Mouse (Mus musculus) intestine, postnatal 0 days (tissue): Measurements from ENCODE around the gene Misp. TPM values are rescaled to one million over a fixed set of nuclear protein-coding genes. Genes with fewer than 3 reads are reported as not detected.

Source experiments
- ATAC-seq: fragments of 200-750 bp; cut with Nextera tagmentation; 2 replicates; pipeline ENCODE4 v1.8.0; 2017; ENCODE audit warnings: mild to moderate bottlenecking, moderate TSS enrichment, moderate library complexity
- H3K27ac ChIP-seq: fragments of 300-500 bp; sonication (generic); 2 replicates; pipeline ENCODE4 v1.5.1; 2014; ENCODE audit warnings: mild to moderate bottlenecking, low read depth, low read length, moderate library complexity
- H3K27me3 ChIP-seq: fragments of 300-500 bp; sonication (generic); replicated peaks from 2 replicates; pipeline ENCODE4 v1.6.1; 2014; ENCODE audit warnings: low read length, mixed read lengths; ENCODE audit not compliant: control insufficient read depth, insufficient read depth
- H3K36me3 ChIP-seq: fragments of 300-500 bp; sonication (generic); 2 replicates; pipeline ENCODE4 v1.6.1; 2014; ENCODE audit warnings: mild to moderate bottlenecking, moderate library complexity; ENCODE audit not compliant: control insufficient read depth, insufficient read depth
- H3K4me1 ChIP-seq: fragments of 300-500 bp; sonication (generic); replicated peaks from 2 replicates; pipeline ENCODE4 v1.6.1; 2014; ENCODE audit warnings: antibody characterized with exemption, low read length, mixed read lengths; ENCODE audit not compliant: control insufficient read depth, insufficient read depth
- H3K4me2 ChIP-seq: fragments of 300-500 bp; sonication (generic); replicated peaks from 2 replicates; pipeline ENCODE4 v1.6.1; 2014; ENCODE audit warnings: low read depth, mild to moderate bottlenecking, moderate library complexity
- H3K4me3 ChIP-seq: fragments of 300-500 bp; sonication (generic); 2 replicates; pipeline ENCODE4 v1.5.1; 2014; ENCODE audit warnings: low read depth, low read length
- H3K9ac ChIP-seq: fragments of 300-500 bp; sonication (generic); 2 replicates; pipeline ENCODE4 v1.6.1; 2014; ENCODE audit warnings: mild to moderate bottlenecking, low read depth, low read length
- H3K9me3 ChIP-seq: fragments of 300-500 bp; sonication (generic); 2 replicates; pipeline ENCODE4 v1.6.1; 2016; ENCODE audit warnings: mixed run types; ENCODE audit not compliant: control insufficient read depth
- CTCF ChIP-seq: sonication (generic); IDR thresholded peaks from 2 replicates; pipeline ENCODE4 v1.5.1; 2016; ENCODE audit warnings: low read depth, mild to moderate bottlenecking, control low read depth, antibody characterized with exemption, moderate library complexity
- WGBS: fragments of 180-500 bp; shearing (Covaris S2); extraction: QIAGEN DNeasy Blood & Tissue Kit; methylation state at CpG from one replicate; pipeline ENCODE4 v1.1.7; 2014; 5-methylcytosine and 5-hydroxymethylcytosine counted together
- polyA plus RNA-seq: library from polyadenylated mRNA; unstranded; fragments of >200 nt; fragmentation: Nextera tagmentation; extraction: Ambion mirVana; gene quantifications from 2 replicates; pipeline ENCODE4 v1.2.1, GENCODE M21; 2015

Gene Misp
- polyA plus RNA-seq, 1 experiment from 2014 or later, result 254 TPM

- Histone ChIP-seq H3K4me3 (no peak overlapping the region), H3K4me1 (no peaks in the 10 kb centered on the region), H3K27ac (no peak overlapping the region), H3K4me2 (no peak overlapping the region), H3K36me3 (no peaks in the 10 kb centered on the region), H3K9me3 (no peaks in the 10 kb centered on the region), H3K9ac (no peak overlapping the region), H3K27me3 (no peaks in the 10 kb centered on the region)
- TF ChIP-seq CTCF, result no peak
- 85% methylated on average over 9 of the region's 9 CpGs for WGBS
- no peak for ATAC-seq
These were observed 14.5 kb upstream of the Misp start for GRCm38 (mm10) chr10:79806331-79806730.

- Histone ChIP-seq H3K27ac (no peak overlapping the region), H3K9me3 (no peaks in the 10 kb centered on the region), H3K27me3 (no peaks in the 10 kb centered on the region), H3K36me3 (no peaks in the 10 kb centered on the region), H3K4me1 (no peaks in the 10 kb centered on the region), H3K9ac (no peak overlapping the region), H3K4me2 (no peak overlapping the region), H3K4me3 (no peak overlapping the region)
- TF ChIP-seq CTCF, result no peak
- ATAC-seq, result no peak
- WGBS, result 62% methylated on average over 10 of the region's 10 CpGs
These were observed 13.8 kb upstream of the Misp start for GRCm38 (mm10) chr10:79806972-79807371.

GRCm38 (mm10) chr10:79807826-79808225, 13.0 kb upstream of the Misp start:
- Histone ChIP-seq H3K4me1 (no peaks in the 10 kb centered on the region), H3K4me3 (no peak overlapping the region), H3K27me3 (no peaks in the 10 kb centered on the region), H3K27ac (peak overlapping the region; percentile 28; the same call in 1 of the 2 replicates), H3K9me3 (no peaks in the 10 kb centered on the region), H3K36me3 (no peaks in the 10 kb centered on the region), H3K4me2 (no peak overlapping the region), H3K9ac (no peak overlapping the region)
- 68% methylated on average over 11 of the region's 11 CpGs for WGBS
- ATAC-seq, result no peak
- TF ChIP-seq CTCF, result no peak

- Histone ChIP-seq H3K9me3 (no peaks in the 10 kb centered on the region), H3K27ac (no peak overlapping the region), H3K9ac (no peak overlapping the region), H3K4me1 (no peaks in the 10 kb centered on the region), H3K36me3 (no peaks in the 10 kb centered on the region), H3K27me3 (no peaks in the 10 kb centered on the region), H3K4me2 (no peak overlapping the region), H3K4me3 (no peak overlapping the region)
- 82% methylated on average over 11 of the region's 11 CpGs for WGBS
- TF ChIP-seq CTCF, result no peak
- no peak for ATAC-seq
These were observed 12.1 kb upstream of the Misp start for GRCm38 (mm10) chr10:79808728-79809127.

GRCm38 (mm10) chr10:79811736-79812637, 8.8 kb upstream of the Misp start:
- 30% methylated on average over 15 of the region's 15 CpGs for WGBS
- H3K27me3 ChIP-seq, result no peaks in the 10 kb centered on the region
- peaks cover 8% of the 10 kb centered on the region; the same call in 1 of the 2 replicates for H3K4me1 ChIP-seq
- H3K9me3 ChIP-seq, result no peaks in the 10 kb centered on the region
- ATAC-seq, result no peak; the same call in 1 of the 2 replicates
- H3K4me2 ChIP-seq, result no peak overlapping the region
- peak; percentile 99 for TF ChIP-seq CTCF
- no peak overlapping the region for H3K4me3 ChIP-seq
- no peaks in the 10 kb centered on the region; the same call in 1 of the 2 replicates for H3K36me3 ChIP-seq
- no peak overlapping the region for H3K9ac ChIP-seq
- no peak overlapping the region for H3K27ac ChIP-seq

GRCm38 (mm10) chr10:79814271-79814842, 6.4 kb upstream of the Misp start:
- peaks cover 5% of the 10 kb centered on the region for H3K36me3 ChIP-seq
- H3K27ac ChIP-seq, result peak overlapping the region; percentile 70; the same call in 1 of the 2 replicates
- 53% methylated on average over 5 of the region's 5 CpGs for WGBS
- peak; percentile 67 for ATAC-seq
- peaks cover 8% of the 10 kb centered on the region; the same call in 1 of the 2 replicates for H3K4me1 ChIP-seq
- no peak overlapping the region for H3K4me3 ChIP-seq
- no peak overlapping the region for H3K9ac ChIP-seq
- H3K27me3 ChIP-seq, result no peaks in the 10 kb centered on the region
- H3K4me2 ChIP-seq, result no peak overlapping the region
- no peaks in the 10 kb centered on the region for H3K9me3 ChIP-seq
- no peak for TF ChIP-seq CTCF
